Mouse (Mus musculus) thymus, postnatal 0 days (tissue): ENCODE measurements at regions not wholly inside any gene's neighbourhood (a gene's known extent, or its start where the extent isn't known, plus 50 kb on each side); places are given as distances from the start of the nearest gene placed in this dataset.
"Not testable (repeated sequence)": the region's sequence is repeated elsewhere in the genome, so short reads cannot be mapped to it uniquely, and the experiment has no call there.

ENCODE experiments used
- DNase-seq: peaks from one replicate; pipeline ENCODE4 v3.0.0-alpha.2; 2015; ENCODE audit warnings: low spot score

DNA sequence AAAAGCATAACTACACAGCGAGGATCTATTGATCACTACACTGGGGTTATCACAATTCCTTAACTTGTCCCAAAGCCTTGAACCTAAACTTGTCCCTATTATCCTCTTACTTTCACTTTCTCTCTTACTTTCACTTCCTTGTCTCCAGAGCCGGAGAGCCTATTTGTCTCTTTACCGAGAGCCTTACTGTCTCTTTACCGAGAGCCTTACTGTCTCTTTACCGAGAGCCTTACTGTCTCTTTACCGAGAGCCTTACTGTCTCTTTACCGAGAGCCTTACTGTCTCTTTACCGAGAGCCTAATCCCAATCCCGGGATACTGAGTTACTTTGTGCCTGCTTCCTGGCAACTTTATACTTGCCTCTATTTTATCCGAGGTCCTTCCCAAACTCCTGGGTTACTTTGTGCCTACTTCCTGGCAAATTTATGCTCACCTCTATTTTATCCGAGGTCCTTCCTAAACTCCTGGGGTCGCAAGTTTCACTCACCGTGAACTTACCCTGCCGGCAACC, 335.3 kb upstream of the Ccng1 start:
- not testable (repeated sequence) for DNase-seq

DNA sequence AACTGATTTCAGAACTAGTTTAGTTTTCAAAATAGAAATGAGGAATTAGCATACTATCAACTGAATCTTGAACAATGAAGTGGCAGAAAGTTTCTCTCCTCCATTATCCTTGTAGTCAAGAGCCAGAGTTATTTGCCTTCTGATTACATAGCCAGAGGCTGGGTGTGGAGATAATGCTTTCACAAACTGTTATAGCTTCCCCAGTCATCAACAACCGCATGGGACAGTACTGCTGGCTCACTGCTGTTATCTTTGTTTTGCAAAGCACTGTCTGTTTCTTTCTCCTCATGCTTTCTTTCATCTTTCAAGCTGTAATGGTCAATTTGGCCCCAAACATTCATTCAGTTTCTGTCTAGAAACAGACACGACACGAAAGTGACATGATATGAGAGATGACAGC, 308.5 kb upstream of the Ccng1 start:
- DNase-seq, result no peak

DNA sequence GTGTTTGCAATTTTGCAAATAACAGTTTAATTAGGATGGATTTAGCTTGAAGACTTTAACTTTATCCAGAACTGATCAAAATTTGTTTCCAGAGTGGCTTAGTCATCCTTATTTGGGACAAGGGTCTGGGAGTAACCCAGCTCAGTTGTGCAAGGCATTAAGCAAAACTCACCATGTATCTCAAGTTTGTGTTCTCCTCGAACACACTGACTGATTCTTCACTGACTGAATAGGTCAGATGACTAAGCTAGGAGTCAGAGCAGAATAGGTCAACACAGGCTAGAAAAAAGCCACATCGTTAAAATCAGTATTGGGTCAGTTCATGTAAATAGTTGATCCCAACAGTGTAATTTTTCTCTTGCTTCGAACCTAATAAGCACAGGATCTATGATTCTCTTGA, 302.7 kb upstream of the Ccng1 start:
- DNase-seq, result no peak

DNA sequence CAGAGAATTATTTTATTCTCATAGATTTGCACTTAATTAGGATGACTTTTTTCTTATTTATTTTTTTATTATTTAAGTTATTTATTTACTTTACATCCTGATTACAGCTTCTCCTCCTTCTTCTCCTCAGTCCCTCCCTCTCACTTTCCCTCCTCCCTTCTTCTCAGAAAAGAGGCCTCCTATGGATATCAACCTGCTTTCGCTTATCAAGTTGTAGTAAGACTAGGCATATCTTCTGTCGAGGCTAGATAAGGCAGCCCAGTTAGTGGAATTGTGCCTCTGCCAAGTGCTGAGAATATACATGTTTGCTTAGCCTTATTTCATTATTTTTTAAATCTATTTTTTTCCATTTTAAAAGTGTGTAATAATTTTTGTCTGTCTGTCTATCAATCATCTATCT, 274.9 kb upstream of the Ccng1 start:
- DNase-seq, result no peak

DNA sequence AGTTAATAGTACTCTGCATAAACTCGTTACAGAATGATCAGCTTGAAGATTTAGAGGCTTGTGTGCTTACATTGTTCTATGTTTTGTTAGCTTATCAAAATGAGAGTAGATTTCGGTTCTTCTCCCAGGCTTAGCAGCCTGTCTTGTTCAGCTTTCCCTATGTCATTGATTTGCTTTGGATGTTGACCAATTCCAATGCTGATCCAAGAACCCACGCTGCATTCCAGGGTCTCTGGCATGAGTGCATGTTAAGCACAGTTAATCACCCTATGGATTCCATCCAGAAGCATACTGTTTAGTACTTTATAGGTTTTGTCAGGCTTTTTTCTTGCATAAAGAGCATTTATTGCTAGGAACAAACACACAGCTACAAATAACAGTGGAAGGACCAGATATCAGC, 255.0 kb upstream of the Ccng1 start:
- no peak for DNase-seq

DNA sequence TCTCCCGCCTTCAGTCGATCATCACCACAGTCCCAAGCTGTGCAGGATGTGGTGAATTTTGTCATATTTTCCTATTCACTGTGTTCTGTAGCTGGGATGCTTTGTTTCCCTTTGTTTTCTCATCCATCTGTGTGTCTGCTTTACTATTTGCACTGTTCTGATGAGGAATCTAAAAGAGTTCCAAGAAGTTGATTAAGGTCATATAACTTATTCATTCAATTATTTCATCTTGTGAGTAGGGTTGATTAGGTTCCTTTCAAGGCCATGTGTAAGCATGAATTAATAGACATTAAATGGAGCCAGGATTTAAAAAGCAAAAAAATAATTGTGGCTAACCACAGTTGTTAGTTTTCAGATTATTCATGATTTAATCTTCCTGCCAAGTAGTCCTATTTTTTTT, 217.7 kb upstream of the Ccng1 start:
- DNase-seq, result no peak

DNA sequence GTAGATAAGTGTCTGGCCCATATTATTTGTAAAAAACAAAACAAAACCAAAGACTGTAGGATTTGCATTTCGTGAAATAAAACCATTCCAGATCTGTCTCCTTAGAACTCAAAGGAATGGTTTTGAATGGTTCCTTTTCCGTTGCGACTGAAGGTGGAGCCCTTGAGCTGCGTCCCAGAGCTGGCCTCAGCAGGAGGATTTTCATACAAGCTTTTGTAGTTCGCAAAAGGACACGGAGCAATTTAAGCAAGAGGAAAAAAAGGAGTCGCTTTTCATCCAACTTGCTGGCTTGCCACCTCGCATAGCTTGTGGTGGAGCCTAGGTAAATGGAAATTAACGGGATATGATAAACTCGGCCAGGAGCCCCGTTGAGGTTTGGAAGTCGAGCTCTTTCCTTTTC, 172.1 kb upstream of the Ccng1 start:
- no peak for DNase-seq

DNA sequence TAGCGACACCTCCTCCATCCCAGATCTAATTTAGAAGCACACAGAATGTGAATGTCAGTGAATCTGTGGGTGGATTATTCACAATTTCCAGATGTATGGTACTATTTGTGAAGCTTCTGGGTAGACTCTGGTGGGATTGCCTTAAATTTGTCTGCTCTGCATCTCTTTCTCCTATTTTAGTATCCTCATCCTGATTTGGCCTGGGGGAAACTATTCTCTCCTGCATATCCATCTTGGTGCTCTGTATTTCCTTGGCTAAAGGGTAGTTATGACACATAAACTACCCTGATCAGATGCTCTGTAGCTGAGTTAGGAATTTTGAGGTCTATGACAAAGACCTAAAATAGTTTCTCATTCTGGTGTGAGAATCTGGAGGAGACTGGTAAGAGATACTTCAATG, 136.4 kb upstream of the Ccng1 start:
- no peak for DNase-seq

DNA sequence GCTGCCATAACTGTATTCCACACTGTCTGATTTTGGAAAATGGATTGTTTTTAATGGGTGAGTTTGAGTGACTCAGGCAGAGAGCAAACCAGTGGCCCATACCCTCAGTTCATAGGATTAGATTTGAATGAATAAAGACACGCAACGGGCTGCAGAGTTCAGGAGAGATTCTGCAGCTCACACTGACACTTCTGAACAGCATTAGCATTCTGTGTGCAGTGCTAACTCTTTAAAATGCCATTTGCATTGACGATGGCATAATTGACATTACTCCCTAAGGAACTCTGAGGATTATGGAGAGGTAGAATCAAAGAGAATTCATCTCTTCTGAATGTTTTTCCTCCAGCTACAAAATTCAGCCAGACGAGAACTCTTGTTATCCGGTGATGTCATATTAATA, 129.4 kb upstream of the Ccng1 start:
- no peak for DNase-seq

DNA sequence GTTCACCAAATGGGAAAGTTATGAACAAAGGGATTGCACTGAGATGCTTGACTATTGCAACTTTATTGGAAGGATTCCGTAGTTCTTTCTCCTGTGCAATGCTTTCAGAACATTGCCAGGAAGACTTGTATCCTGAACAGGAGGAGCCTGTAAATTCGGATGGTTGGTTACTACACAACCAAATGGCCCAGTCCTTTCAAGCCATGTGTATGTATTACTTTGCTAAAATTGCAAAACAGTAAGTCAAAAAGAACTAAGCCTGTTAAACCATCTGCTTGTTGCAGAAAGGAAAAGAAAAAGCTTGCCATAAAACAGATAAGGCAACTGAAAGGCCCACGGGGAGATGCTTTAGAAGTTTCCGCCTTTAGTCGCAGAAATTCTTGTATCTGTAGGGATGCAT, 124.5 kb upstream of the Ccng1 start:
- no peak for DNase-seq

DNA sequence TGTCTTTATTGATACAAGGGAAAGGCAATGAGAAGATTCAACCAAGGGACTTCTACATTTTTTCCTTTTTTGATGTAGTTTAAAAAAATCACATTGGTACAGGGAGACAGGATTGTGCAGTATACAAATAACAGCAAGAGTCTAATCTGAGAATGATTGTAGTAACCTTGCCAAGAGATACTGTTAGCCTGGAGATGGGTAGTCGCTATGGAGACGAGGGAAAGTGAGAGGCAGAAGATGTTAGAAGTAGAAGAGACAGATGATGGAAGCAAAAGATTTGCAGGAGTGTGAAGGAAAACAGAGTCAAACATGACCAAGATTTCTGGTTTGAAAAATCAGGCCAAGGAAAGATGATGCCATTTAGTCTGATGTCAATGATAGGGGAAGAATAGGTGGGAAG, 117.9 kb upstream of the Ccng1 start:
- no peak for DNase-seq

DNA sequence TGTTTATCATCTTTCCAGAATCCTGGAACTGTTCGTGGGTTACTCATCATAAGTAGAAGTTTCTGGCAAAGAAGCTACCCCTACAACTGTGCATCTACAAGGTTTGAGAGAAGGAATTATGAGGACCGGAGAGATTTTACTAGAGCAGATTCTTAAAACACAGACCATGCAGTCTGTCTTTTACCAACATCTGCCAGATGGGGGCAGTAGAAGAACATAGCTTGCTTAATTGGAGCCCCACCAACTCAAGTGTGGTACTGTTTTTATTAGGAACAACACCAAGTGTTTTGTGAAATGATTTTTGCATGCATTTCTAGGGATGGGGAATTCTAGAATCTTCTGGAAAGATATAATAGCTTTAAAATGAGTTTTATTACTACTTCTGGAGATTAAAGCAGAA, 110.6 kb upstream of the Ccng1 start:
- DNase-seq, result peak; percentile 16

DNA sequence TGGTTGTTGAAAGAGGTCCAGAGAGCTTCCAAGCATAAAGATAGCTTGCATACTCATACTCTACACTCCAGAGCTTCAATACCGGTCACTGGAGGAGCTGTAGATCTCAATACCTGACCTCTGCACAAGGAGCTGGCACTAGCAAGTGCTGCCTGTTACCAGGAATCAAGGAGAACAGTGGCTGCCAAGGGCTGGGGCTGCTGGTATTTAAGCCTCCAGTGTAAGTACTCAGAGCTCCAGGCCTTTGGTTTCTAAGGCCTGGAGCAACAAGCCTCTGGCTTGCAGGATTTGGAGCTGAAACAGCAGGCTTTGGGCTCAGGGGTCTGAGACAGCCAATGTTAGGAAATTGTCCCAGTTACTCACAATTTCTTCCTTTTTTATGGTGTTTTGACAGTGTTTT, 96.2 kb upstream of the Ccng1 start:
- DNase-seq, result no peak

DNA sequence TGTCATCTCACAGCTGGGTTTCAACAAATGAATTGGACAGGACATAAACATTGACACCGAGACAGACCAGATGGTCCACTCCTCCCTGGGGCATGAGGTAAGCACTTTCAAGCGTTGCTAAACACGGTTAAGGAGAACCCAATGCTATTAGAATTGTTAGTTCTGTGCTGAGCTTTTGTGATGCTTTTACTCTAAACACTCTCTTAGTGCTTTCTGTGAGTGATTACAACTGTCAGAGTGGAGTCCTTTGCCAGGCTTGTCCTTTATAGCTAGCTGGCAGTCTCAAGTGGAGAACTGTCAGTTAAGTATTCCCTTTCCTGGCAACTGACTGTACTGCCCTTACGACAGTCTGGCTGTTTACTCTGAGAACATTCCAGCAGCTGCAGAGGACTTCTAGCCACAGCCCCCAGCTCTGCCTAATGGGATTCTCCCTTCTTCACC, 95.6 kb upstream of the Ccng1 start:
- no peak for DNase-seq

DNA sequence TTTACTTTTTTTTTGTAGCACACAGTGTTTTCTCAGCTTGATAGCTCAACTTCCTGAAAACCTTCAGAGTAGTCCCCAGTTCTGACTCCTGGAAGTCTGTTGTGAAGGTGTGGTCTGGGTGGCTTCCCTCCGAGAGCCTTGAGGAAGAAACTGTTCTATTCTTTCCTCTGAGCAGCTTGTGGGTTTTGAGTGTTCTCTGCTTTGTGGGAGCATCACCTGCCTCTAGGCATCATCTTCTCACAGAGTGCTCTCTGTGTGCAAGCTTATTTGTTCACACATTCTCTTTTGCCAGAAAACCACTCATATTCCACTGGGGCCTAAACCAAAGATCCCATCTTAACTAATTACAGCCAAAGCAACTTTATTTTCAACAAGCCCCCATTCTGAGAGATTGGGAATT, 91.5 kb upstream of the Ccng1 start:
- DNase-seq, result no peak

DNA sequence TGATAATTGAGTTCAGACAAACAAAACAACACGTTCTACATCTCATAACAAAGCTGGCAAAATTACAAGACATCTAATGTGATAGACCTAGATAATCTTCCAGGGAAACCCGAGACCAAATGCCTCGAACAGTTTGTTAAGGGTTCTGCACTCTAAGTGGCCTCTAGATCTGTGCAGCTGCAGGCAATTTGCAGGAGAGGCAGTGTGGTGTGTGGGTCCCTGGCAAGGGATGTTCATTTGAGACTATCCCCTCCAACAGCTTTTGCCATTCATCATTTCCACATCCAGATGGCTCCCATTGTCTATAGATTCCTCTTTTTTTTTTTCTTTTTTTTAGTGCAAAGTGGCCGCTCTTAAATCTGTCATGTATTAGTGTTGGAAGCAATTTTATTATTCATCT, 80.3 kb upstream of the Ccng1 start:
- DNase-seq, result no peak
